Mouse (Mus musculus) C2C12 (cell line): ENCODE measurements around the gene Stx11.

Source experiments
- CTCF ChIP-seq: IDR thresholded peaks from one replicate; pipeline ENCODE4 v1.5.1; 2011; ENCODE audit not compliant: control insufficient read depth, insufficient read depth, insufficient read length
- MAX ChIP-seq: IDR thresholded peaks from one replicate; pipeline ENCODE4 v1.6.1; 2011; ENCODE audit warnings: mild to moderate bottlenecking, control low read depth
- MYOD1 ChIP-seq: IDR thresholded peaks from one replicate; pipeline ENCODE4 v1.6.1; 2011; ENCODE audit warnings: low read depth; ENCODE audit not compliant: control insufficient read depth, insufficient read length
- MYOG ChIP-seq: IDR thresholded peaks from one replicate; pipeline ENCODE4 v1.6.1; 2011; ENCODE audit not compliant: control insufficient read depth, insufficient read length; ENCODE audit errors: extremely low read depth

GRCm38 (mm10) chr10:13008737-13009121 lies 44.6 kb upstream of the Stx11 start:
- TF ChIP-seq MYOG (no peak), CTCF (no peak), MAX (no peak), MYOD1 (no peak)
